Mouse (Mus musculus) testis, postnatal 10 days (tissue): ENCODE data around the gene Tlcd2.

Experiments
- DNase-seq: peaks from one replicate; pipeline ENCODE4 v3.0.0; 2021; ENCODE audit warnings: low spot score

Tlcd2 gene

DNA sequence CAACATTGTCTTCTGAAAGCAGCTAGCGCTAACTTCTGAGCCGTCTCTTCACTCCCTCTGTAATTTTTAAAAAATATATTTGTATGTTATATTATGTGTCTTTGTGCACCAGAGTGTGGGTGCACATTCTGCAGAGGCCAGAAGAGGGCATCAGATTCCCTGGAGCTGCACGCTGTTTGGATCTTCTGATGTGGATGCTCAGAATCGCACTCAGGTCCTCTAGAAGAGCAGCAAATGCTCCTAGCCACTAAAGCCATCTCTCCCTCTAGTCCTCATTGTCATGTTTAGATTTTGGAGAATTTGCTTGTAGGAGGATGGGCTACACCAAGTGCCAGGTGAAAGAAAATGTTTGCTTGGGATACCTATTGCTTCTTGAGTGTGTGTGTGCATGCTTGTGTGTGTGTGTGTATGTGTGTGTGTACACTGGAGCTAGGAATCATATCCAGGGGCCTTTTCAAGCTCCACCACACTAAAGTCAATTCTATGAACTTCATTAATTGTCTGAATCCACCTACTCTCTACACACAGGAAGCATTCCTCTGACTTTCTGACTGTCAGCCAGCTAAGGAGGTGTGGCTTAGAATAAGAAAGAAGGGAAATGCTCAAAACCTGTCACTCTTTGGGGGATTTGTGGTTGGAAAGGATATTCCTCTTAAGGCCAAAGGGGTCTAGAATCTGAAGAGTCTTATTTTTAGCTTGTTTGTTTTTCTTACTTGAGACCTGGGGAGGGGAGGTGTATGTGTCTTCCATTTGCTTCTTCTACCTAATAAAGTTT, 5.4 kb downstream of the Tlcd2 start:
- DNase-seq, result no peak

- peak; percentile 78 for DNase-seq
These were observed 6.1 kb downstream of the Tlcd2 start for GRCm38 (mm10) chr11:75467512-75468215.

- DNase-seq, result no peak
These were observed 6.9 kb downstream of the Tlcd2 start for GRCm38 (mm10) chr11:75468410-75468809.

DNA sequence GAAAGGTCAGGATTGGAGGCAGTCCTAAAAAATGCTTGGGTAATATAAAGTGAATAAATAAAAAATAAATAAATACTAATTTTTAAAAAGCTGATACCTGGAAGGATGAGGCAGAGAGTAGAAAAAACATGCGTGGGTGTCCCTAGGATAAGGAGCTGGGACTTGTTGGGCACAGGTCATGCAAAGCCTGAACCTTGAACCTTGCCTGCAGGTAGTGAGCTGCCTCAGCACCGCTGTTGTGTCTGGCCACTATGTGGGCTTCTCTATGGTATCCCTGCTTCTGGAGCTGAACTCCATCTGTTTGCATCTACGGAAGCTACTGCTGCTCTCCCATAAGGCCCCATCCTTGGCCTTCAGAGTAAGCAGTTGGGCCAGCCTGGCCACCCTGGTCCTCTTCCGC, 7.7 kb downstream of the Tlcd2 start:
- DNase-seq, result no peak

GRCm38 (mm10) chr11:75470675-75471074, 9.2 kb downstream of the Tlcd2 start:
- DNase-seq, result no peak

GRCm38 (mm10) chr11:75472469-75473081, 11.1 kb downstream of the Tlcd2 start:
- DNase-seq, result no peak

DNA sequence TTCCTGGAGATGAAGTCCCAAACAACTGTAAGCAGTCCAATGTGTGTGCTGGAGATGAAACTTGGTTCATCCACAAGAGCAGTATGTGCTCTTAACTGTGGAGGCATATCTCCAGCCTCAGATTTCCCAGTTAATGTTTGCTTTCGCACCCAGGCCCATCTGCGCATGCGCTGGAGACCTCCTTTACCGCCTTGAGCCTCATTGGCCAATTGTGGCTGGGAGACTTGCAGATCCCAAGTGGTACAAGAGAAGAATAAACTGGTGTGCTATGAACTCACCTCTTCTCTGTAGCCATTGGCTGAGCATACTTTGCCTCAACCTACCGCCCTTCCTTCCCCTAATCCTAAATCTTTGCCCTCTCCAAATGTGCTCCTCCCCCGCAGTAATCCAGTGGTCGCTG, 11.9 kb downstream of the Tlcd2 start:
- no peak for DNase-seq

GRCm38 (mm10) chr11:75486192-75486591, 24.7 kb downstream of the Tlcd2 start:
- no peak for DNase-seq

GRCm38 (mm10) chr11:75486601-75487285, 25.2 kb downstream of the Tlcd2 start, which contains the start of gene Prpf8:
Gene Prpf8, plus strand, starts transcription at chr11:75486816.
- peak; percentile 95 for DNase-seq

- DNase-seq, result no peak
These were observed 26.0 kb downstream of the Tlcd2 start for GRCm38 (mm10) chr11:75487496-75487895.

DNA sequence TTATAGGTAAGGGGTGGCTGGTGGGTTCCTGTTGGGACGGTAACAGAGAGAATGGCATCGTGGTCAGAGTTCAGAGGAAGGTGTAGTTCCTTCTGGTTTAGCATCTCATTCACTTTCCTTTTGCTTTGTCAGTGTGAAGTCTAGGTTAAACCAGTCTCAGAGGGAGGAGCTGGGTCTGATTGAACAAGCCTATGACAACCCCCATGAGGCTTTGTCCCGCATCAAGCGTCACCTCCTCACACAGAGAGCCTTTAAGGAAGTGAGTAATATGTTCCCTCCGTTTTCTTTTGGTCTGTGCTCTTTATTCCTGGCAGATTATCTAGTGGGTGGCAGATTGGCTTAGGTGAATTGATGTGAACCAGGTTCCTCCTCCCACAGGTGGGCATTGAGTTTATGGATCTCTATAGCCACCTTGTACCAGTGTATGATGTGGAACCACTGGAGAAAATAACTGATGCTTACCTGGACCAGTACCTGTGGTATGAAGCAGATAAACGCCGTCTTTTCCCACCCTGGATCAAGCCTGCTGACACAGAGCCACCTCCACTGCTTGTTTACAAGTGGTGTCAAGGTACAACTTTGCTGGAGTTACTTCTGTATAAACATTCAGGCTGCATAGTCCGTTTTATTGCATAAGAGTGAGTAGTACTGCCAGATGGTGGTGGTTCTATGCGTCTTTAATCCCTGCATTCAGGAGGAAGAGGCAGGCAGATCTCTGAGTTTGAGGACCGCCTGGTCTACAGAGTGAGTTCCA, 33.0 kb downstream of the Tlcd2 start:
- no peak for DNase-seq

GRCm38 (mm10) chr11:75498126-75498525, 36.6 kb downstream of the Tlcd2 start:
- no peak for DNase-seq

DNA sequence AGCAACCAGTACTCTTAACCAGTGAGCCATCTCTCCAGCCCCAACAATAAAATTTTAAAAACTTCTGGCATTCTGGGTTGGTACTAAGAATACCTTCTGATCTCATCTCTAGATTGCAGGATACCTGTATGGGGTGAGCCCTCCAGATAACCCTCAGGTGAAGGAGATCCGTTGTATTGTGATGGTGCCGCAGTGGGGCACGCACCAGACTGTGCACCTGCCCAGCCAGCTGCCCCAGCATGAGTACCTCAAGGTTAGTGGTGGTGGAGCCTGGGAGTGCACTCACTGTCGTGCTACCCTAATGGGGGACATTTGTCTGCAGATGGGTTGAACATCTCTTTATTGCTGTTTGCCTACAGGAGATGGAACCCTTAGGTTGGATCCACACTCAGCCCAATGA, 46.6 kb downstream of the Tlcd2 start:
- no peak for DNase-seq

GRCm38 (mm10) chr11:75508904-75509303, 47.4 kb downstream of the Tlcd2 start:
- DNase-seq, result no peak

GRCm38 (mm10) chr11:75509741-75510626, 48.5 kb downstream of the Tlcd2 start, which contains the start of gene Rilp:
Gene Rilp, plus strand, starts transcription at chr11:75510094.
- DNase-seq, result peak; percentile 78

DNA sequence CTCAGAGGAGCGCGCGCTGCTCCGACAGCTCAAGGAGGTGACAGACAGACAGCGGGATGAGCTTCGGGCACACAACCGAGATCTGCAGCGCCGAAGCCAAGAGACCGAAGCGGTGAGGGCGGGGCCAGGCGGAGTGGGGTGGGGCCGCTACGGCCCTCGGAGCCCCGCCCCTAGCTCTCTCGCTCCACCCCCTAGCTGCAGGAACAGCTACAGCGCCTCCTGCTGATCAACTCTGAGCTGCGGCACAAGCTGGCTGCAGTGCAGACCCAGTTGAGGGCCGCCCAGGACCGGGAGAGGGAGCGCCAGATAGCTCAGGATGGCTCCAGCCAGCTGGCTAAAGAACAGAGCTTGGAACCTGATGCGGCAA, 49.1 kb downstream of the Tlcd2 start:
- DNase-seq, result peak; percentile 99

DNA sequence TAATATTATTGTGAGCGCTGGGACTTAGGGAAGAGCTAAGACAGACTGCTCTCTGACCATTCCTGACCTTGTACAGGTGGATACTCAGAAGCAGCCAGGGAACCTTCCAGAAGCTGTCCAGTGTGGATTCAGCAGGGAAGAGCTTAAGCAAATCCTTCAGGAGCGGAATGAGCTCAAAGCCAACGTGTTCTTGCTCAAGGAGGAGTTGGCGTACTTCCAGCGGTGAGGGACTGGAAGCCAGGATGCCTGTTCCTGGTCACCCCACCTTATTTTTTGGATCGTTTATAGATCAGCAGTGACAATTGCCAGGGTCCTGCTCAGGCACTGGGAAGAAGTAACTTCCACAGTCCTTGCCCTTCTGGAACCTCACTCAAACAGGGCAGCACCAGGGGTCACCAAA, 49.7 kb downstream of the Tlcd2 start:
- peak; percentile 83 for DNase-seq

DNA sequence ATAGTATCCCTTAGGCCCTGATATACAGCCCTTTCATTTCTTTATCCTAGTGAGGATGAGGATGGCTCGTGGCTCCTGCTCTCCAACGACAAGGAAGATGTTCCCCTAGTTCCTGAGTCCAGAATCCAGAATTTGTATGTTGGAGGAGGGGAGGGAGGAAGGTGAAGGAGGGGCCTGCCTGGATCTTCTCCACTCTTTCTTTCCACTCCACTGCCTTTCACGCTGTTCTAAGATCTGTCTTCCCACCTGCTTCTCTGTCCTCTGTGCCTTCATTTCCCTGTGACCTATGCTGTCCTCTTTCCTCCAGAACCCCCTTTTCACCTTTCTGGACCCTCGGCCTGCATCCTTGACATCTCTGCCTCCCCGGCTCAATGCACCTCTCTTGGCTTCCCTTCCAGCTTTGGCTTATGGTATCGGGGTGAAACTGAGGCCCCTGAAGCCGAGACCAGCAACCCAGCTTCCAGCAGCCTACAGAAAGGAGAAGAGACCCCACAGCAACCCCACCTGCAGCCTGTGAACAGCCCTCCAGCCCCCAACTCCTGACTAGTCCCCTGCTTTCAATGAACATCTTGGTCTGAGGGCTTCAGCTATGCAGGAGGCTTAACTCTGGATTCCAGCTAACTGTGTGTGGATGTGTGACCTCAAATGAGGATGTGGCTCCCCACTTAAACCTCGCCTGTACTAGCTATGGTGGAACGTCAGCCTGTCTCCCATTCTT, 50.9 kb downstream of the Tlcd2 start:
- no peak for DNase-seq

DNA sequence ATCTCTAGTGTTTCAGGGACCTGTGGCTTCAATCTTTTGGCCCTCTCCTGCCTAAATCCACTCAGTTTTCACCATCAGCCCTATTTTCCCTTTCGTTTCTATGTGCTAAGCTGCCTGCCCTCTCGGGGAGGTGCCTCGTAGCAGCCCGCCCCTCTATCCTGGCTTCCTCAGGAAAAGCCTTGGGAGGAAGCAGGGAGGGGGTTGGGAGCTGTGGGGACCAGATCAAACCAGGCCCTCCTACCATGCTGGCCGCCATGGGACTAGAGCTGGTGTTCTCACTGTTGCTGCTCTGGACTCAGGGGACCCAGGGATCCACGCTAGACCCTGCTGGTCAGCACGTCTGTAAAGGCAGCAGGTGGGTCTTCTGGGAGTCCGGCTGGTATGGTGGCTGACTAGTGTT, 51.8 kb downstream of the Tlcd2 start, which contains the start of gene Scarf1:
Gene Scarf1 (plus strand): TSS at position 205 of the 400 bp plus-strand sequence.
- DNase-seq, result no peak

DNA sequence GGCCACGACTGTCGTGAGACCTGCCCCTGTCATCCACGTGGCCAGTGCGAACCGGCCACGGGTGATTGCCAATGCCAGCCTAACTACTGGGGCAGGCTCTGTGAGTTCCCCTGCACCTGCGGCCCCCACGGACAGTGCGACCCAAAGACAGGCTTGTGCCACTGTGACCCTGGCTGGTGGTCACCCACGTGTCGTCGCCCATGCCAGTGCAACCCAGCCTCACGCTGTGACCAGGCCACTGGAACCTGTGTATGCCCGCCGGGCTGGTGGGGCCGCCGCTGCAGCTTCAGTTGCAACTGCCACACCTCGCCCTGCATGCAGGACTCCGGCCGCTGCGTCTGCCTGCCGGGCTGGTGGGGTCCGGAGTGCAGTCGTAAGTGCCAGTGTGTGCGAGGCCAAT, 53.7 kb downstream of the Tlcd2 start:
- no peak for DNase-seq
